Mouse (Mus musculus) mouse embryonic stem cell (cell line): ENCODE data around the gene Eng.

Experiments
- in situ Hi-C, 2 experiments: fragments of 300-500 bp; cut with MboI; formaldehyde crosslinking; loops; 1 replicate in 1 of 2; 3 replicates in 1 of 2; pipeline ENCODE4 v1.14.3; 2019 to 2020; ENCODE audit warnings: low sequenced_read_pairs in 2 of 2, low pct_unique_long_range_greater_than_20kb in 1 of 2, mixed read lengths in 1 of 2; ENCODE audit not compliant: unreplicated experiment in 1 of 2

Eng gene

GRCm38 (mm10) chr2:32646379-32647056, at the start of gene Eng:
TSS of gene Eng (plus strand) at chr2:32646595.
- in situ Hi-C loops = no loop called here

GRCm38 (mm10) chr2:32596725-32597124, 49.7 kb upstream of the Eng start:
- in situ Hi-C loops = no loop called here

- in situ Hi-C loops = no loop called here
These were observed 49.1 kb upstream of the Eng start for GRCm38 (mm10) chr2:32597248-32597647.

- in situ Hi-C loops = no loop called here
These were observed 48.7 kb upstream of the Eng start for GRCm38 (mm10) chr2:32597699-32598098.

- in situ Hi-C loops = no loop called here
These were observed 47.9 kb upstream of the Eng start for GRCm38 (mm10) chr2:32598506-32598905.

GRCm38 (mm10) chr2:32599409-32599808, 47.0 kb upstream of the Eng start, which contains the start of gene St6galnac6:
TSS of gene St6galnac6 (plus strand) at chr2:32599709.
- in situ Hi-C loops = no loop called here

GRCm38 (mm10) chr2:32601417-32602065, 44.9 kb upstream of the Eng start:
- in situ Hi-C loops = no loop called here

- in situ Hi-C loops = no loop called here
These were observed 43.8 kb upstream of the Eng start for GRCm38 (mm10) chr2:32602600-32603054.

- in situ Hi-C loops = no loop called here
These were observed 41.8 kb upstream of the Eng start for GRCm38 (mm10) chr2:32604631-32605030.

- in situ Hi-C loops = no loop called here
These were observed 39.9 kb upstream of the Eng start for GRCm38 (mm10) chr2:32606161-32607142.

- in situ Hi-C loops = no loop called here
These were observed 39.0 kb upstream of the Eng start for GRCm38 (mm10) chr2:32607262-32607947.

GRCm38 (mm10) chr2:32608141-32608777, 38.1 kb upstream of the Eng start:
- in situ Hi-C loops = no loop called here

GRCm38 (mm10) chr2:32608778-32609435, 37.5 kb upstream of the Eng start:
- in situ Hi-C loops = no loop called here

- in situ Hi-C loops = no loop called here
These were observed 35.7 kb upstream of the Eng start for GRCm38 (mm10) chr2:32610610-32611229.

GRCm38 (mm10) chr2:32612274-32612673, 34.1 kb upstream of the Eng start:
- in situ Hi-C loops = no loop called here

GRCm38 (mm10) chr2:32617109-32617508, 29.3 kb upstream of the Eng start:
- in situ Hi-C loops = no loop called here

- in situ Hi-C loops = no loop called here
These were observed 28.8 kb upstream of the Eng start for GRCm38 (mm10) chr2:32617601-32618000.
